Mouse (Mus musculus) bone marrow macrophage, adult 2 months (primary cell): ENCODE measurements around the gene Gpatch8.

Source experiments
- CTCF ChIP-seq: IDR thresholded peaks from 2 replicates; pipeline ENCODE4 v1.5.1; 2012; ENCODE audit warnings: low read depth, mild to moderate bottlenecking, low read length, moderate library complexity
- POLR2A ChIP-seq: IDR thresholded peaks from 2 replicates; pipeline ENCODE4 v1.6.1; 2012; ENCODE audit warnings: mild to moderate bottlenecking, low read depth, low read length, borderline replicate concordance

DNA sequence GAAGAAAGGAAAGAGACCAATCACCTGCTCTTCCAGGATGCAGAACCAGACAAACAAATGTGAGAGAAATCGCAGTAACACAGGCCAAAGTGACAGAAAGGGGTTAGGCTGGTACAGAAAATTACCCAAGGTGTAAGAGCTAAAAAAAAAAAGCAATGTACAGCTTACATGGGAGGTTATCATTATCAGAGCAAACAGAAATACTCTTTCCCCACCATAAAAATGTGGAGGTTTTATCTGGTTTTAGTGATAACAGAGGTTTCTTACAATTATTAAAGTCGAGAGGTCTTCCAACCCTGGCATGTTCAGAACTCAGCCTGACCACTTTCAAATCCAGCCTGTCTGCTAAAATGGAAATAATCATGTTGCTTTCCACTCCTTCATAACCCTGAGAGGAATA, 68.3 kb downstream of the Gpatch8 start:
- TF ChIP-seq CTCF (no peak), POLR2A (no peak)
